Mouse (Mus musculus) neural tube, embryonic 15.5 days (tissue): ENCODE results near the gene Ncaph2. TPM values are rescaled to one million over a fixed set of nuclear protein-coding genes. Genes with fewer than 3 reads are reported as not detected.

Experiments used
- ATAC-seq: fragments of 200-750 bp; cut with Nextera tagmentation; 2 replicates; pipeline ENCODE4 v1.8.0; 2017; ENCODE audit warnings: mild to moderate bottlenecking, moderate TSS enrichment, moderate library complexity; ENCODE audit not compliant: low FRiP score
- H3K27ac ChIP-seq: fragments of 300-500 bp; sonication (generic); replicated peaks from 2 replicates; pipeline ENCODE4 v1.5.1; 2015; ENCODE audit warnings: mild to moderate bottlenecking, inconsistent platforms
- H3K27me3 ChIP-seq: fragments of 300-500 bp; sonication (generic); replicated peaks from 2 replicates; pipeline ENCODE4 v1.6.1; 2015; ENCODE audit warnings: inconsistent platforms
- H3K36me3 ChIP-seq: fragments of 300-500 bp; sonication (generic); 2 replicates; pipeline ENCODE4 v1.6.1; 2015; ENCODE audit warnings: inconsistent platforms
- H3K4me1 ChIP-seq: fragments of 300-500 bp; sonication (generic); 2 replicates; pipeline ENCODE4 v1.6.1; 2015; ENCODE audit warnings: inconsistent platforms
- H3K4me2 ChIP-seq: fragments of 300-500 bp; sonication (generic); 2 replicates; pipeline ENCODE4 v1.6.1; 2015; ENCODE audit warnings: inconsistent platforms, mild to moderate bottlenecking, moderate library complexity
- H3K4me3 ChIP-seq: fragments of 300-500 bp; sonication (generic); replicated peaks from 2 replicates; pipeline ENCODE4 v1.5.1; 2015; ENCODE audit warnings: mild to moderate bottlenecking, inconsistent platforms
- H3K9ac ChIP-seq: fragments of 300-500 bp; sonication (generic); replicated peaks from 2 replicates; pipeline ENCODE4 v1.6.1; 2015; ENCODE audit warnings: mild to moderate bottlenecking, inconsistent platforms
- H3K9me3 ChIP-seq: fragments of 300-500 bp; sonication (generic); replicated peaks from 2 replicates; pipeline ENCODE4 v1.6.1; 2016; ENCODE audit warnings: inconsistent platforms
- WGBS: fragments of 180-500 bp; shearing (Covaris S2); methylation state at CpG from one replicate; pipeline ENCODE4 v1.1.7; 2015; ENCODE audit warnings: mixed read lengths; 5-methylcytosine and 5-hydroxymethylcytosine counted together
- polyA plus RNA-seq: library from polyadenylated mRNA; unstranded; fragments of >200 nt; fragmentation: Nextera tagmentation; extraction: Ambion mirVana; gene quantifications from 2 replicates; pipeline ENCODE4 v1.2.1, GENCODE M21; 2015

Gene Ncaph2
- polyA plus RNA-seq, 1 experiment from 2014 or later: 105 TPM

- Histone ChIP-seq H3K4me1 (no peaks in the 10 kb centered on the region), H3K4me3 (no peak within 1 kb of the TSS), H3K9me3 (no peaks in the 10 kb centered on the region), H3K9ac (no peak within 1 kb of the TSS), H3K27me3 (peaks cover 8% of the 10 kb centered on the region), H3K27ac (no peak within 1 kb of the TSS), H3K4me2 (no peak within 1 kb of the TSS), H3K36me3 (no peaks in the 10 kb centered on the region)
- 88% methylated on average over 7 of the region's 7 CpGs for WGBS
- ATAC-seq: no peak
Observed at GRCm38 (mm10) chr15:89384617-89385016, 29.1 kb downstream of the Ncaph2 start, which contains the start of gene Klhdc7b. Gene Klhdc7b (plus strand): TSS chr15:89384917.

GRCm38 (mm10) chr15:89387127-89387526, 31.6 kb downstream of the Ncaph2 start:
- Histone ChIP-seq H3K4me3 (no peak overlapping the region), H3K4me2 (no peak overlapping the region), H3K27me3 (no peaks in the 10 kb centered on the region; the same call in none of the 2 replicates), H3K9ac (no peak overlapping the region), H3K36me3 (no peaks in the 10 kb centered on the region), H3K9me3 (no peaks in the 10 kb centered on the region), H3K27ac (no peak overlapping the region), H3K4me1 (no peaks in the 10 kb centered on the region)
- WGBS: 54% methylated on average over 12 of the region's 12 CpGs
- no peak for ATAC-seq

- no peak for ATAC-seq
- H3K27ac ChIP-seq: no peak overlapping the region
- WGBS: 93% methylated on average over 10 of the region's 10 CpGs
- H3K9ac ChIP-seq: no peak overlapping the region
- no peaks in the 10 kb centered on the region for H3K9me3 ChIP-seq
- H3K4me1 ChIP-seq: no peaks in the 10 kb centered on the region
- H3K36me3 ChIP-seq: no peaks in the 10 kb centered on the region
- no peaks in the 10 kb centered on the region for H3K27me3 ChIP-seq
- H3K4me3 ChIP-seq: no peak overlapping the region
- no peak overlapping the region for H3K4me2 ChIP-seq
Observed at GRCm38 (mm10) chr15:89390081-89390480, 34.6 kb downstream of the Ncaph2 start.

GRCm38 (mm10) chr15:89396883-89397282, 41.4 kb downstream of the Ncaph2 start:
- Histone ChIP-seq H3K9ac (no peak overlapping the region), H3K36me3 (no peaks in the 10 kb centered on the region), H3K4me3 (no peak overlapping the region), H3K4me1 (no peaks in the 10 kb centered on the region), H3K27ac (no peak overlapping the region), H3K4me2 (no peak overlapping the region), H3K9me3 (no peaks in the 10 kb centered on the region), H3K27me3 (no peaks in the 10 kb centered on the region)
- WGBS: 89% methylated on average over 4 of the region's 4 CpGs
- no peak for ATAC-seq

GRCm38 (mm10) chr15:89398146-89398545, 42.6 kb downstream of the Ncaph2 start:
- Histone ChIP-seq H3K4me3 (no peak overlapping the region), H3K9me3 (no peaks in the 10 kb centered on the region), H3K4me2 (no peak overlapping the region), H3K27me3 (no peaks in the 10 kb centered on the region), H3K36me3 (no peaks in the 10 kb centered on the region), H3K9ac (no peak overlapping the region), H3K4me1 (no peaks in the 10 kb centered on the region), H3K27ac (no peak overlapping the region)
- no peak for ATAC-seq
- 63% methylated on average over 2 of the region's 2 CpGs for WGBS

GRCm38 (mm10) chr15:89399716-89400115, 44.2 kb downstream of the Ncaph2 start:
- no peaks in the 10 kb centered on the region for H3K9me3 ChIP-seq
- H3K4me3 ChIP-seq: no peak overlapping the region
- H3K4me2 ChIP-seq: no peak overlapping the region
- no peaks in the 10 kb centered on the region for H3K4me1 ChIP-seq
- no peak overlapping the region for H3K27ac ChIP-seq
- H3K27me3 ChIP-seq: no peaks in the 10 kb centered on the region
- no peaks in the 10 kb centered on the region for H3K36me3 ChIP-seq
- H3K9ac ChIP-seq: no peak overlapping the region
- 67% methylated on average over 1 of the region's 1 CpGs for WGBS
- ATAC-seq: no peak

GRCm38 (mm10) chr15:89402471-89402870, 47.0 kb downstream of the Ncaph2 start:
- no peak for ATAC-seq
- 93% methylated on average over 1 of the region's 1 CpGs for WGBS
- Histone ChIP-seq H3K4me3 (no peak overlapping the region), H3K27ac (no peak overlapping the region), H3K9me3 (no peaks in the 10 kb centered on the region), H3K36me3 (no peaks in the 10 kb centered on the region), H3K27me3 (no peaks in the 10 kb centered on the region), H3K4me2 (no peak overlapping the region), H3K9ac (no peak overlapping the region), H3K4me1 (no peaks in the 10 kb centered on the region)

GRCm38 (mm10) chr15:89404831-89405623, 49.5 kb downstream of the Ncaph2 start:
- Histone ChIP-seq H3K9me3 (peaks cover 6% of the 10 kb centered on the region; the same call in 1 of the 2 replicates), H3K9ac (no peak overlapping the region), H3K36me3 (no peaks in the 10 kb centered on the region; the same call in 1 of the 2 replicates), H3K4me3 (no peak overlapping the region), H3K4me2 (no peak overlapping the region), H3K27ac (no peak overlapping the region), H3K27me3 (no peaks in the 10 kb centered on the region), H3K4me1 (no peaks in the 10 kb centered on the region)
- ATAC-seq: no peak
- 87% methylated on average over 10 of the region's 10 CpGs for WGBS

- no peaks in the 10 kb centered on the region for H3K4me1 ChIP-seq
- H3K4me2 ChIP-seq: no peak overlapping the region
- H3K9me3 ChIP-seq: peaks cover 6% of the 10 kb centered on the region; the same call in 1 of the 2 replicates
- no peaks in the 10 kb centered on the region; the same call in 1 of the 2 replicates for H3K36me3 ChIP-seq
- H3K27me3 ChIP-seq: no peaks in the 10 kb centered on the region
- no peak overlapping the region for H3K27ac ChIP-seq
- ATAC-seq: no peak
- no peak overlapping the region for H3K4me3 ChIP-seq
- H3K9ac ChIP-seq: no peak overlapping the region
Observed at GRCm38 (mm10) chr15:89406691-89407090, 51.2 kb downstream of the Ncaph2 start.

GRCm38 (mm10) chr15:89410118-89410517, 54.6 kb downstream of the Ncaph2 start, which contains the start of gene Syce3:
Gene Syce3 (minus strand): TSS chr15:89410503.
- H3K9ac ChIP-seq: no peak within 1 kb of the TSS
- 86% methylated on average over 24 of the region's 24 CpGs for WGBS
- no peak for ATAC-seq
- H3K4me1 ChIP-seq: no peaks in the 10 kb centered on the region
- H3K27me3 ChIP-seq: no peaks in the 10 kb centered on the region
- no peak within 1 kb of the TSS for H3K27ac ChIP-seq
- no peaks in the 10 kb centered on the region; the same call in 1 of the 2 replicates for H3K36me3 ChIP-seq
- no peak within 1 kb of the TSS for H3K4me2 ChIP-seq
- no peak within 1 kb of the TSS for H3K4me3 ChIP-seq
- peaks cover 6% of the 10 kb centered on the region; the same call in 1 of the 2 replicates for H3K9me3 ChIP-seq

- Histone ChIP-seq H3K4me2 (no peak overlapping the region), H3K4me1 (no peaks in the 10 kb centered on the region), H3K4me3 (no peak overlapping the region), H3K27me3 (no peaks in the 10 kb centered on the region), H3K27ac (no peak overlapping the region), H3K9me3 (no peaks in the 10 kb centered on the region), H3K9ac (no peak overlapping the region), H3K36me3 (peaks cover 30% of the 10 kb centered on the region)
- 90% methylated on average over 8 of the region's 8 CpGs for WGBS
- no peak for ATAC-seq
Observed at GRCm38 (mm10) chr15:89415282-89415681, 59.8 kb downstream of the Ncaph2 start.

- no peak overlapping the region for H3K4me3 ChIP-seq
- H3K27ac ChIP-seq: no peak overlapping the region
- H3K4me2 ChIP-seq: no peak overlapping the region
- H3K36me3 ChIP-seq: peaks cover 56% of the 10 kb centered on the region
- H3K27me3 ChIP-seq: no peaks in the 10 kb centered on the region
- WGBS: 90% methylated on average over 9 of the region's 9 CpGs
- H3K9me3 ChIP-seq: no peaks in the 10 kb centered on the region
- no peaks in the 10 kb centered on the region for H3K4me1 ChIP-seq
- no peak overlapping the region for H3K9ac ChIP-seq
- no peak for ATAC-seq
Observed at GRCm38 (mm10) chr15:89421938-89422337, 66.4 kb downstream of the Ncaph2 start.
